Mouse (Mus musculus): ENCODE measurements at regions not wholly inside any gene's neighbourhood (a gene's known extent, or its start where the extent isn't known, plus 50 kb on each side); places are given as distances from the start of the nearest gene placed in this dataset.

DNA sequence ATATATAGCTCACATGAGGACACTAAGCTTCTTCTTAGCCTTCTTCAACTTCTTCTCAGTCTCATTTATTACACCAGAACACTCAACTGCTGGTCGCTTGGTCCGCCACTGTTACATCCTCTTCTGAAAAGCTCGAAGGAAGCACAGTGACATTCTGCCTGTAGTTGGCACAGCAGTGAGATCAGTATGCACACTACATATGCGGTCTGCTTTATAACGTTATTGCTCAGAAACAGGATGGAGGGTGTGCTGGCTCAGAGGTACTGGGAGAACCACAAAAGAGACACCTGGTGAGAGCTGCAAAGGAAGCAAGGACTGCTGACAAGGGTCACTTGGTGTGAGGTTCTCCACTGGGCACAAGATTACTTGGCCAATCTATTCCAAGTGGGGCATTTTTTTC is 179.5 kb downstream of the Ets1 start:
- no peak for DNase-seq (ENCODE audit: low spot score)

DNA sequence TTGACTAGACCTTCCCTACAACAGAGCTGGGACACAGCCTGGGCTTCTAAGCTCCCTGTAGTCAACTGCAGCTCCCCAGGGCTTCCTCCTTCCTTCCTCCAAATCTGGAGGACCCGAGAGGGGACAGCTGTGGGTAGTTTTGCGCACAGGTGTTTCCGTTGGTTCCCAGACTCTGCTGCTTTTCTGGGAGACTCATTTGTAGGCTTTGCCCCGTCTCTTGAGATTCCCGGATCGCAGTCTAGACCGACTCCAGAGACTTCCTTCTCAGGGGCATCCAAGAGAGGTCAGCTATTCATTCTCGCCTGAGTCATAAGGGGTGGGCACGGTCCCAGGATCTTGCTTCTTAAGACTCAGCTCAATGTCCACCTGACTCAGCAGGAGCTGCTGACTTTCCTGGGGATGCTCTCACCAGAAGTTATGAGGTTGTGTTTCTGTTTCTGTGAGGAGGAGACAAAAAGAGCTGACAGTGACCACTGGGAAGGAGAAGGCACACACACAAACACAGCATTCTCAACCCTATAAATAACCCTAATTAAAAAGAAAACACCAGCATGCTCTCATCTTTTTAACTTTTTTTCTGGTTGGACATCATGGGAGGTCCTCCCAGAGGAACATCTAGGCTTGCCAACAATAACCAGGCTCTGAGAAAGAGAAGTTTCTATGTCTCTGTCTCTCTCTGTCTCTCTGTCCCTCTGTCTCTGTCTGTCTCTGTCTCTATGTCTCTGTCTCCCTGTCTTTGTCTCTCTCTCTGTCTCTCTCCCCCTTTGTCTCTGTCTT is 180.8 kb downstream of the Ets1 start:
- no peak for DNase-seq (ENCODE audit: low spot score)

DNA sequence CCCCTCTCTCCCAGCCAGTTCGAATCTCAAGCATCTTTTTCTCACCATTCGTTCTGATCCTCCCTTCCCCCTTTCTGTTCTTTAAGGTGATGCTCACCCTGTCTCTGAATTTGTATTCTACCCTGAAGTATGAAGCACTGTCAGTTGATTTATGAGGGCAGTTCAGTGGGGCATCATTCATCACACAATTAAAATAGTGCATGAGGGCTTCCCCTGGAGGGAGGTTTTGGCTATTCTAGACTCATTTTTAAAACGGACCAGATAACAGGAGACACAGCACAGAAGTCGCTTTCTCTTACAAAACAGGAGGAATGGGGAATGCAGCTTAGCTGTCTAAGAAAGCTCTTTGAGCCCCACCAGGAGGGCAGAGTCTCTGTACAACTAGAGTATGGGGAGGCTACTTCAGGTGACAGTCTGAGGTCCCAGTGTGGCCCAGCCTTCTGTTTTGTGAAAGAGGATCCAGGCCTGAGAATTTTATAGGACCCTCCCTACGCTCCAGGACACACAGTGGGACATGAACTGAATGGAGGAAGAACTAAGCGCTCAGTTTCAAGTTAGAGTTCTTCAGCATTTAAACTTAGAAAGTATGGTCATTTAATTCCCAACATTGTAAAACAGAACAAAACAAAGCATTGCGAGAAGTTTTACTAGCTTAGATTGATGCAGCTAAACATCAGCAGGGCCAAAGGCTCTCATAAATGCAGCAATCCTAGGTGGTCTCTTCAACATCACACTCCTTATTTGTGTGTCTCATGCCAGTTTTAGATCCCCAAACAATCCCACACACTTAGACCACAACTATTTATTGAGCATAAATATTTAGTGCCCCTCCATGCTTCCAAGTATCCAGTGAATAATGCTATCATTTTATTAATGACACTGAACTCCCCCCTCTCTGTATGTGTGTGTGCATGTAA is 181.7 kb downstream of the Ets1 start:
- no peak for DNase-seq (ENCODE audit: low spot score)

DNA sequence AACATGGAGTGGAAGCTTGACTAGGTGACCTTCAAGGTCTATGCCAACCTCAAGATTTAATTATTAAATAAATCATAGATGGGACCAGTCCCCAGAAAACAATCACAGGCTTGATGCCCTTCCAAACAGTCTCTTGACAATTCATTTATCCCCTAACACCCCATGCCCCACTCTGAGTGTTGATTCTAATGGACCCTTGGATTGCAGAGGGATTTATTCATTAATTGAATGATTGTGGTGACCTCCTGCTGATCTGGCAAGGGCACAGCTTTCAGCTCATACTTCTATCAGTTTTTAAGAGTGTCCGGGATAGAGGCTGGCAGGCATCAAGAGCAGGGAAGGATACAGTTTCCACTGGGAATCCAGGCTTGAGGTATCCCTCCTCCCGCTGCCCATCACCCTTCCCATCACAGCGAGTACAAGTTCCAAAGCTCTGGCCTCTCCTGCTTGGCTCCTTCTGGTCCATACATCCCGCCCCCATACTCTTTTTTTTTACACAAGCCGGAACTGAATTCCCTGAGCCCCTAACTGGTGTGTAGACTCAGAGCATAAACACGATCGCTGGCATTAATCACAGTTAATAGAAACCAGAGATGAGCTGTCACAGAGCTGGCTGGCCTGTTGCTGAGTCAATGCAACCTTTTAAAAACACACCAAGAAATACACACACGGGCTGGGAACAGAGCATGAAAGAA is 187.6 kb downstream of the Ets1 start:
- no peak for DNase-seq (ENCODE audit: low spot score)

DNA sequence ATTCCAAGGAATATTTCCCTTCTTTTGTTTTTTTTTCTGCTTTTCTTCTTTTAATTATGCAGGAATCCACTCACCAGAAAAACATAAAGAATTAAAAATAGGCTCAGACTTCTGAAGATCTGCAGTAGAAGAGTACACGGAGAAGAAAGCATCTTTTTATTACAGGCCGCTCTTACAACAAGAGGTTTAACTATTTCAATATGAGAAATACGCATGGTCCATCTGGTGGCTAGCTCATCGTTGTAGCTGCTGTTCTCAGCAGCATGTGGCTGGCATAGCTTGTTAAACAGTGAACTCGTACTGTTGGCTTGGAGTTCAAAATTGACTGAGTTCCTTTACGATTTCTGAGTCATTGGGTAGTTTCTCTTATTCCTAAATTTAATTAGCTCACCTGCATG is 188.1 kb downstream of the Ets1 start:
- no peak for DNase-seq (ENCODE audit: low spot score)

DNA sequence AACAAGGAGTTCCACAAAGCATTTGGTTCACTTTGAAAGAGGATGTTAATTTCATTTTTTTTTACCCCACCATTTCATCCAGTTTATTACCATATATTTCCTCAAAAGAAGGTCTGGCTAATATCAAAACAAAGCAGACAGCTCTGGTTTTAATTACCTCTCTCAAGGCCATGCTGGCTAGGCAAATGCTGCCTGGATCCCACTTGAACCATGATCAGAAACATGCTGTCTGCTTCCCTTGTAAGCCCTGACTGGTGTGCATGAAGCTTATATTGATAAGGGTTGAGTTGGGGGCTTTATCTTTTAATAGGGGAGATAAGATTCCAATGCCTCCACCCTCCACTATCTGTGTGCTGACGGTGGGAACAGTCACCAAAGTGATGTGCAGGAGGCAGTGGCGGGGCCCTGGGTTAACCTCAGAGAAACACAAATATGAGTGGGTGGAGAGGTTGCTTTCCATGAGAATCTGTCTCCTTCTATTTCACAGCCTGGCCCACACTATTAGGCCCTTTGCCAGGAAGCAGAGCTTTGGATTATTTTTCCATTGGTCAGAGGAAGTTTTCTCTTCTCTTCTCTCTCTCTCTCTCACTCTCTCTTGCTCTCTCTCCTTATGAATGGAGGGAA is 194.4 kb downstream of the Ets1 start:
- no peak for DNase-seq (ENCODE audit: low spot score)

- no peak for DNase-seq (ENCODE audit: low spot score)
Observed at GRCm38 (mm10) chr9:32833373-32833772, 197.4 kb downstream of the Ets1 start.

GRCm38 (mm10) chr9:32834751-32835625 is 199.0 kb downstream of the Ets1 start:
- no peak for DNase-seq (ENCODE audit: low spot score)

- DNase-seq (ENCODE audit: low spot score) = no peak
Observed at GRCm38 (mm10) chr9:32835626-32835971, 199.6 kb downstream of the Ets1 start.

GRCm38 (mm10) chr9:32836371-32836770 is 200.3 kb downstream of the Ets1 start:
- DNase-seq (ENCODE audit: low spot score) = no peak

DNA sequence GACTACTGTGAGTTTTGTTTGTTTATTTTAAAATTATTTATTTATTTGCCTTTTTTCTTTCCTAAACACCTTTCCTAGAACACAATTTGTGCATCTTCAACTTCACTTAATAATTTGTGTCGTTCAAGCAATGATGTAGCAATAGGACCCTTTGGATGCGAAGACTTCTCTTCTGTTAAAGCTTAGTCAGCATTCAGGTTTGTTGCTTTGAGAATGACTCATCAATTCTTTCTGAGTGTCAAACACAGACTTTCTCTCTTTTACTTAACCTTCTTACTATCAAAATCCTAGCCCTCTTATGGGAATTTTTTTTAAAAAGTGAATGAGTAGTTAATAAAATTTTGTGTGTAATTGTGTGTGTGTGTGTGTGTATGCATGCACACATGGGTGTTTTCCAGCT is 211.3 kb downstream of the Ets1 start:
- no peak for DNase-seq (ENCODE audit: low spot score)

GRCm38 (mm10) chr9:32852282-32852681 is 216.3 kb downstream of the Ets1 start:
- no peak for DNase-seq (ENCODE audit: low spot score)

DNA sequence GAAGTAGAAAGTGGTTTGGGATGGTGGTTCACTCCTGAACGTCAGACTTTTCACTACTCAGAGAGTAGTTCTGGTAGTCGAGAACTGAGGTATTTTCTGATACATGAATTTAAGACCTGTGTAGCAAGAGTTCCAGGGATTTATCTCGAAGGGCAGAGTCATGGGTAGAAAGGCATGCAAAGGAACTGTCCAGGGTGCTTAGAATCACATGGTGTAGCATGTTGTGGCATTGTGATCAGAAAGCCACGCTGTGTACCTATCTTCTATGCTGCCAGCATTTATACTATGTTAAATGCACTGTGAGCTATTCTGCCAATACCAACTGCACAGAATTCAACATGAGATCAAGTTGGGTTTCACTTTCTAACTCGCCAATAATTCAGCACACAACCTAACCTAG is 227.3 kb downstream of the Ets1 start:
- no peak for DNase-seq (ENCODE audit: low spot score)

DNA sequence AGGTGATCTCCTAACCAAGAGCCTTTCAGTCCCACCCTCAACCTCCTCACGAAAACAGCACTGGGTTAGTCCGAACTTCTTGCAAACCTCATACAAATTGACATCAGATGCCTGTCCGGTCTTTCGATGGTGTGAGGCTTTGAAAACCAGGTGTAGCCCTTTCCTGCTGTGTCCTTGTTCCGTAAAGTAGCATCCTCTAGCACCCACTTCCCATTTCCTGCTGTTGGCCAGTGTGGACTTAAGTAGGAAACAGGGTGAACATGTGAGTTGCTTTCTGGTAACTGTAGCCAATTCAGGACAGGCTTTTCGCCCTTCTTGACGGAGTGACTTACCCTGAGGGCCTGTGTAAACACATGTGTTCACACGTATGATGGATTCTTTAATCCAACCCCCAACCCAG is 232.9 kb downstream of the Ets1 start:
- DNase-seq (ENCODE audit: low spot score) = no peak

GRCm38 (mm10) chr9:32874306-32874875 is 238.4 kb downstream of the Ets1 start:
- DNase-seq (ENCODE audit: low spot score) = peak; percentile 5

DNA sequence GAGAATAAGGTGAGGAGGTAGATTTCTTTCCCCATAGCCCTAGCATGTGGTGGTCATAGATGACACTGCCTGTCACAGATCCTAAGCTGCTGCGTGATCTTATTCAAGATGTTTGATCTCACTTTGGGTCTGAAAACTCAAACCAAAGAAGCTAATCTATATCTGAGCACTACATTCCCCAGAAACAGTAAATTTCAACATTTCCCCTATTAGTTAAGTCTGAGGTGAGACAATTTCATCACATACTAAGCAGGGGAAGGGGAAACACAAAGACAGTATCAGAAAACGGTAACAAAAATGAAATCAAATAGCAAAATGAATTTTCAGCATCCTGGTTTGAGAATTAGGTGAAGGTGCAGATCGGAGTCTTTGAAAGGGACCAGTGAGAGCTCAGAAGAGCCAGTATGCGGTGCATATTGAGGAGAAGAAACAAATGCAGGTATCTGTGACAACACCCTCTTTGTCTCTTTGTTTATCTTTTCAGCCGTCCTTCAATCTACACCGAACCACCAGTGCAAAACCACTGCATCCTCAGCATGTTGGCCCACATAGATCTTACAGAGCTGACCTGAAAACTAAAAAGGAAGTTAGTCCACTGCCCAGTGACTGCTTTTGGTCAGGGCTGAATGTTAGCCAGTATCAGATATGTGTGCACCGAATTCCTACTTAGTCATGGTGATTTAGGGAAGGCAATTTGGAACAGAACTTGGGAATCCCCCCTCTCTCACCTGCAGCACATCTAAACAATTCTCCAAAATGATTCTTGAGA is 247.0 kb downstream of the Ets1 start:
- no peak for DNase-seq (ENCODE audit: low spot score)

- DNase-seq (ENCODE audit: low spot score) = no peak
Observed at GRCm38 (mm10) chr9:32886008-32886650, 250.1 kb downstream of the Ets1 start.

DNA sequence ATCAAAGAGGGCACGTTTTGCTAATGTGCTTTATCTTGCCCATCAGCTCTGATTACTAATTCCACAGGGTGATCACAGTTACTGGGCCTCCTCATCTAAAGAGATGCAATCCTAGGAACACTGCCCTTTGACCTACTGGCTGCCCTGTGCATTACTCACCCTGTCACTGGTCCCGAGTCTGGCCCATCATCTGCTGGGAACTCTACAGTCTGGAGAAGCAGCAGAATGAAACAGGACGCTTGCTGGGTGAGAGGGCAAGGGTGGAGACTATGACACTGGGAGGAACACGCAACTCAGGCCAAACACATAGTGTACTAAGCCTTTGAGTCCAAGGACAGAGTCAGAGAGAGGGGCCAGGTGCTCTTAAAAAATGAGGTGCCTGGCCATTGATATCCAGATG is 263.8 kb downstream of the Ets1 start:
- no peak for DNase-seq (ENCODE audit: low spot score)

GRCm38 (mm10) chr9:32901287-32901686 is 265.3 kb downstream of the Ets1 start:
- DNase-seq (ENCODE audit: low spot score) = peak; percentile 7

All from ovary, postnatal 36 days (tissue).